9 mouse cellular contexts compared by ENCODE assay signal in genomic region chr13:29222261-29222838, GRCm38 (mm10).
DNase-seq lines count a peak whose midpoint lies in the region; ATAC-seq and TF ChIP-seq lines count a peak whose summit lies in the region.
"Had no signal": no experiment of that assay in that cellular context is flagged by ENCODE, and none has a peak within 500 bp of the region (broad histone marks: within the 10 kb centered on the region; RNA-seq: fewer than 3 reads in every experiment).

No protein-coding gene starts in this region.

- WGBS in kidney, embryonic 15.5 days, result 19% methylated on average over 10 of the region's 10 CpGs
- 12% methylated on average over 10 of the region's 10 CpGs for WGBS in forebrain, embryonic 10.5 days
- 8% methylated on average over 10 of the region's 10 CpGs for WGBS in hindbrain, postnatal 0 days

- 0 out of 2 replicates have a peak overlapping the region, but pooled peaks have one; percentile 15 for H3K4me2 ChIP-seq in kidney, embryonic 15.5 days
- peak overlapping the region; percentile 23 for H3K4me2 ChIP-seq in hindbrain, postnatal 0 days (ENCODE audit: low read depth, low read length)

- H3K27ac ChIP-seq in kidney, embryonic 15.5 days, result peak overlapping the region; percentile 71
- H3K27ac ChIP-seq in forebrain, embryonic 10.5 days, result peak overlapping the region; percentile 80
- peak overlapping the region; percentile 79 for H3K27ac ChIP-seq in hindbrain, postnatal 0 days
- H3K27ac ChIP-seq in gastrocnemius, adult 2 months, result no peak overlapping the region
- H3K27ac ChIP-seq: liver, embryonic 14.5 days had no signal

- peak; percentile 80 for ATAC-seq in kidney, embryonic 15.5 days (replicated peaks; ENCODE audit: low FRiP score)
- peak; percentile 84 for ATAC-seq in hindbrain, postnatal 0 days

- no peaks in the 10 kb centered on the region for H3K27me3 ChIP-seq in kidney, embryonic 15.5 days
- peaks cover 68% of the 10 kb centered on the region for H3K27me3 ChIP-seq in forebrain, embryonic 10.5 days (ENCODE audit: poor library complexity, severe bottlenecking)
- no peaks in the 10 kb centered on the region for H3K27me3 ChIP-seq in hindbrain, postnatal 0 days (ENCODE audit: insufficient read depth, low read length)

- H3K9ac ChIP-seq in kidney, embryonic 15.5 days, result no peak overlapping the region
- H3K9ac ChIP-seq in hindbrain, postnatal 0 days (replicated peaks; ENCODE audit: low read length), result peak overlapping the region; percentile 30; the same call in 1 of the 2 replicates
- H3K9ac ChIP-seq: liver, embryonic 14.5 days had no signal

- TF ChIP-seq CTCF in hindbrain, postnatal 0 days (IDR thresholded peaks at IDR 0.05; ENCODE audit: low read depth), result peak; percentile 46
- TF ChIP-seq CTCF in gastrocnemius, adult 2 months (IDR thresholded peaks at IDR 0.05), result no peak

- no peaks in the 10 kb centered on the region for H3K36me3 ChIP-seq in kidney, embryonic 15.5 days
- no peaks in the 10 kb centered on the region for H3K36me3 ChIP-seq in forebrain, embryonic 10.5 days (replicated peaks)
- no peaks in the 10 kb centered on the region for H3K36me3 ChIP-seq in hindbrain, postnatal 0 days (ENCODE audit: insufficient read depth, low read length)

- peaks cover 7% of the 10 kb centered on the region for H3K4me1 ChIP-seq in kidney, embryonic 15.5 days
- peaks cover 24% of the 10 kb centered on the region for H3K4me1 ChIP-seq in forebrain, embryonic 10.5 days
- no peaks in the 10 kb centered on the region; the same call in 1 of the 2 replicates for H3K4me1 ChIP-seq in hindbrain, postnatal 0 days (ENCODE audit: insufficient read depth, low read length)

- intact Hi-C loops in gastrocnemius, adult 2 months (cut with DNase I), result no loop called here

- no peak for DNase-seq in kidney, adult 11 months
- DNase-seq in forebrain, embryonic 10.5 days (ENCODE audit: extremely low spot score, low spot score), result peak; percentile 67
- DNase-seq in hindbrain, postnatal 0 days (ENCODE audit: low spot score), result peak; percentile 73
- DNase-seq in retina, postnatal 7 days (ENCODE audit: low read depth, low spot score), result peak; percentile 9
- no peak for DNase-seq in gastrocnemius, adult 2 months
- DNase-seq in left cerebral cortex, adult 8-10 months (ENCODE audit: low spot score in 2 of 2), result no peak
- DNase-seq: cerebellum, adult 9-11 months had no signal

- no peak overlapping the region for H3K4me3 ChIP-seq in kidney, embryonic 15.5 days (replicated peaks)
- 0 out of 2 replicates have a peak overlapping the region, but pooled peaks have one; percentile 9 for H3K4me3 ChIP-seq in forebrain, embryonic 10.5 days
- H3K4me3 ChIP-seq in hindbrain, postnatal 0 days (ENCODE audit: low read length), result no peak overlapping the region
- H3K4me3 ChIP-seq in gastrocnemius, adult 2 months, result no peak overlapping the region

- H3K9me3 ChIP-seq in kidney, embryonic 15.5 days (replicated peaks), result no peaks in the 10 kb centered on the region
- 0 out of 2 replicates have a peak, but pooled peaks cover 3% of the 10 kb centered on the region for H3K9me3 ChIP-seq in forebrain, embryonic 10.5 days
- no peaks in the 10 kb centered on the region for H3K9me3 ChIP-seq in hindbrain, postnatal 0 days (ENCODE audit: low read length)

Comparison
In these comparisons a context has a peak if more than half of its experiments do, and no peak if none do; other contexts are left out.
1. DNase-seq: peak in forebrain, embryonic 10.5 days (single experiment), hindbrain, postnatal 0 days (single experiment) and retina, postnatal 7 days (single experiment); none in kidney, adult 11 months (single experiment), gastrocnemius, adult 2 months (single experiment) and left cerebral cortex, adult 8-10 months (0 of 2).